In the genomic region with DNA sequence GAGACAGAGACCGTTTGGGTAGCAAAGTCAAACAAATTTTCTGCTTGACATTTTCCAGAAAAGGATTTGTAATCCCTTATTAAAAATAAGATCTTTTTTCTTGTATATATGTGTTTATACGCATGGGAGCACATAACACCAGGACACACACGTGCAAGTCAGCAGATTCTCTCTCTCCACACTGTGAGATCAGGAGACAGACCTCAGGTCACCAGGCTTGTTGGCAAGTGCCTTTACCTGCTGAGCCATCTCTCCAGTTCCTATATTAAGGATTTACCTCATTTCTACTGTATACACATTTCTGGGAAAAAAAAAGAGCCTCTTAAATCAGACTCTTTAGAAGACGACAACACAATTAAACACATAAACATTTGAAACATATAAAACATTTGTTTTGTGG, we compare ENCODE assay signal across 20 mouse cellular contexts.
DNase-seq lines count a peak whose midpoint lies in the region; ATAC-seq lines count a peak whose summit lies in the region.
"Had no signal": no experiment of that assay in that cellular context is flagged by ENCODE, and none has a peak within 500 bp of the region (broad histone marks: within the 10 kb centered on the region; RNA-seq: fewer than 3 reads in every experiment).

No protein-coding gene starts in this region.

- DNase-seq in cerebellum, postnatal 4 days (ENCODE audit: low spot score in 2 of 2) = no peak
- DNase-seq in cerebellum, adult 18-20 months = peak; percentile 73 to 87
- DNase-seq in cerebellum, adult 9-11 months = peak; percentile 91
- DNase-seq in cerebellum, postnatal 36 days = peak; percentile 73 to 77
- DNase-seq in spleen, postnatal 10 days (ENCODE audit: low spot score in 2 of 2) = no peak
- DNase-seq in testis, postnatal 14 days (ENCODE audit: low spot score) = no peak
- no peak for DNase-seq in liver
- DNase-seq: adrenal gland, postnatal 14 days; B cell, adult 2 months; forebrain, postnatal 0 days; gastrocnemius, adult 2 months; gastrocnemius, postnatal 25 days; heart, postnatal 10 days; heart, postnatal 4 days; kidney, adult 11 months had no signal

- ATAC-seq in cerebellum, adult (ENCODE audit: insufficient number of reproducible peaks, low FRiP score, low TSS enrichment) = peak; percentile 86
- ATAC-seq: activated CD4-positive, CD25-positive, alpha-beta regulatory T cell, adult 4 months; CD4-positive, CD25-positive, alpha-beta regulatory T cell, adult 4 months; forebrain, embryonic 13.5 days; forebrain, postnatal 0 days; hindbrain, postnatal 0 days had no signal

Comparison
In these comparisons a context has a peak if more than half of its experiments do, and no peak if none do; other contexts are left out.
1. DNase-seq: peak in cerebellum, adult 18-20 months (2 of 2), cerebellum, adult 9-11 months (single experiment) and cerebellum, postnatal 36 days (2 of 2); none in cerebellum, postnatal 4 days (0 of 2), spleen, postnatal 10 days (0 of 2), testis, postnatal 14 days (single experiment) and liver (single experiment).